Mouse (Mus musculus) megakaryocyte progenitor cell, adult 5-6 weeks (primary cell): ENCODE data around the gene Fbln2. TPM values are rescaled to one million over a fixed set of nuclear protein-coding genes. Genes with fewer than 3 reads are reported as not detected.

Experiments used
- ATAC-seq: replicated peaks from 2 replicates; pipeline ENCODE4 v1.8.0; 2016; ENCODE audit warnings: mild to moderate bottlenecking, moderate TSS enrichment, inconsistent platforms; ENCODE audit not compliant: poor library complexity
- total RNA-seq, 2 experiments: library from RNA; stranded (forward) in 1 of 2; stranded (reverse) in 1 of 2; fragments of 157-497, 149-512 nt in 1 of 2; fragments of 200-1000 nt in 1 of 2; gene quantifications; 2 replicates each; pipeline versions ENCODE4 v1.2.3 to v1.2.4; 2015 to 2017

The Fbln2 gene
- total RNA-seq, 2 experiments from 2014 or later, result not detected

DNA sequence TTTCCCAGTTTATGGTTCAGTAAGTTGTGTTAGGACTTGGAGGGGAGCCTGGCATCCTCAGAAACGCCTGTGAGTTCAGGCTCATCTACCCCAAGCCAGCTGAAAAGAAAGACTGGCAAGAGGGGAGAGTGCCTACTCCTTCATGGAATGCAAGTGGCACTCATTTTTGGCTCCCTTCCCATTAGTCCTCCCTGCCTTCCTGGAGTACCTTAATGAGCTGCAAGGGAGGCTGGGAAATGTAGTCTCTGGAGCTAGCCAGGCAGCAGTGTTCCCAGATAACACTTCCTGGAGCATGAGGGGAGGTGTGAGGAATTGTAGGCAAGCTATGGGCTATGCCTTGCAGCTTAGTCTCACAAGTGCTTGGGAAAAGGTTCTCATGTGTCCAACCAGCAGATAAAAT lies 95.7 kb downstream of the Fbln2 start:
- no peak for ATAC-seq

DNA sequence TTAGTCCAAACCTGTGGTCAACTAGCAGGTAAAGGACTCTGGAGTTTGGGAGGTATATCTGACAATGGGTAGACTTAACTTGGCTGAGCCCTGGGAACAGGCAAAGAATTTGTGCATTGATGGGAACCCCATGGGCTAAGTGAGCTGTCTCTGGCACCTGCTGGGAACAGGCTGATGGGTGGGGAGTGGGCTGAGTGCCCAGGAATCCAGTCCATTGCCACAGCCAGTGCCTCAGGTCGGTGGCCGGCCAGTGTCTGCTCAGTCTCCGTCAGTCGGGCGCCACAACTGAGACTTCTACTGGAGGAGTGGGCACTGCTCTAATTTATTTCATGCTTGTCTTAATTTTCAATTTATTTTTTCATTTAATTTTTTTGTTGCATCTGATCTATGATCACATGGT lies 98.9 kb downstream of the Fbln2 start:
- no peak for ATAC-seq

DNA sequence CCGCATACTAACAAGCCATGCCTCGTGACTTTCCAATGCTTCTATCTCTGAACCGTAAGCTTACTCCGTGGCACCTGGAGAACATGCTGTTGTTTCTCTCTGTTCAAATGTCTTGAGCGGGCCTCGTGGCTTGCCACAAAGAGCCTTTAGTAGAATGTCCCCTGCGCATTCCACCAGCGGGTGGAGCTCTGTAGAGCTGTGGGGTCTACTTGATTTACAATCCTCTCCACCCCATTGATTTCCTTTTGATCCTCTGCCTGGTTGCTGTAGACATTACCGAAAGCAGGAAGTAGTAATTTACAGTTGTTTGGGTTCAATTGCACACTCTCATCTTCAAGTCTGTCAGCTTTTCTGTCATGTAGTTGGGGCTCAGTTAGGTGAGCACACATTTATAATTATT lies 100.2 kb downstream of the Fbln2 start:
- no peak for ATAC-seq

Other genes starting within 250 kb of the Fbln2 start
- gene Iqsec1, start 223.8 kb upstream of the Fbln2 start, total RNA-seq (2015), result 25.9 and 32.5 TPM in 2 replicates
- 3.5 and 8.7 TPM in 2 replicates for gene Iqsec1, start 223.8 kb upstream of the Fbln2 start, total RNA-seq (2017)
- 157 and 167 TPM in 2 replicates for gene Nup210, start 95.6 kb upstream of the Fbln2 start, total RNA-seq (2015)
- 173 and 176 TPM in 2 replicates for gene Nup210, start 95.6 kb upstream of the Fbln2 start, total RNA-seq (2017)
- 0.77 and 1.1 TPM in 2 replicates for gene Hdac11, start 55.8 kb upstream of the Fbln2 start, total RNA-seq (2015)
- 1.2 and 1.4 TPM in 2 replicates for gene Hdac11, start 55.8 kb upstream of the Fbln2 start, total RNA-seq (2017)
- gene Wnt7a, start 198.9 kb downstream of the Fbln2 start, total RNA-seq (2015), result not detected in 2 replicates
- gene Wnt7a, start 198.9 kb downstream of the Fbln2 start, total RNA-seq (2017), result not detected in 2 replicates